In the genomic region with DNA sequence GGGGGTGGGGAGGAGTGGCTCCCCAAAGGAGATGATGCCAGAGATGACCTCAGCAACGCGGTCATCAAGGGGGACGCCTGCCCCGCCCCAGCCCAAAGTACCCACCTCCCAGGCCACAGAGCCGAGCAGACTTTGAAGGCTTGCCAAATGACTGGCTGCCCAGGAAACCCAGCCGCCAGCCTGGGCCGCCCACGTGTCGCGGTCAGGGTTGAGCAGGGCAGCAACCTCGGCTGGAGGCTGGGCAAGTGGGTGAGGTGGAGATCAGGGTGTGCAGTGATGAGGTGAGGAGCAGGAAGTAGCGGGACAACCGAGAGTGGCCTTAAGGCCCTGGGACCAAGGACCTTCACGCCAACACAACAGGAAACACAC, we compare ENCODE assay signal across 9 mouse cellular contexts. TPM values are rescaled to one million over a fixed set of nuclear protein-coding genes. Genes with fewer than 3 reads are reported as not detected.
DNase-seq lines count a peak whose midpoint lies in the region; ATAC-seq and TF ChIP-seq lines count a peak whose summit lies in the region.
"Had no signal": no experiment of that assay in that cellular context is flagged by ENCODE, and none has a peak within 500 bp of the region (broad histone marks: within the 10 kb centered on the region; RNA-seq: fewer than 3 reads in every experiment).

No protein-coding gene starts in this region.

- WGBS in liver, adult 2 months: 13% methylated on average over 14 of the region's 14 CpGs
- 76% methylated on average over 14 of the region's 14 CpGs for WGBS in liver, embryonic 11.5 days
- 38% methylated on average over 14 of the region's 14 CpGs for WGBS in lung, postnatal 0 days
- 14% methylated on average over 14 of the region's 14 CpGs for WGBS in small intestine, adult 2 months

- H3K27me3 ChIP-seq in liver, adult 2 months (ENCODE audit: control insufficient read depth, insufficient read depth, low read length): no peaks in the 10 kb centered on the region
- no peaks in the 10 kb centered on the region for H3K27me3 ChIP-seq in liver, embryonic 11.5 days (replicated peaks; ENCODE audit: control insufficient read depth, insufficient read depth, low read length)
- H3K27me3 ChIP-seq in lung, postnatal 0 days (replicated peaks; ENCODE audit: insufficient read depth, low read length): no peaks in the 10 kb centered on the region
- H3K27me3 ChIP-seq in small intestine, adult 2 months (ENCODE audit: control insufficient read depth, insufficient read depth, low read length): no peaks in the 10 kb centered on the region
- H3K27me3 ChIP-seq: liver, embryonic 13.5 days had no signal

- no peak overlapping the region for H3K4me2 ChIP-seq in liver, embryonic 11.5 days
- no peak overlapping the region for H3K4me2 ChIP-seq in lung, postnatal 0 days (replicated peaks; ENCODE audit: low read depth, low read length)
- H3K4me2 ChIP-seq: liver, embryonic 13.5 days had no signal

- H3K4me3 ChIP-seq in liver, adult 2 months (ENCODE audit: insufficient read depth, low read depth, low read length): no peak overlapping the region
- H3K4me3 ChIP-seq in liver, embryonic 11.5 days (ENCODE audit: low read depth, low read length): no peak overlapping the region
- H3K4me3 ChIP-seq in lung, postnatal 0 days (ENCODE audit: low read depth, low read length): no peak overlapping the region
- H3K4me3 ChIP-seq in small intestine, adult 2 months (ENCODE audit: low read depth, low read length): no peak overlapping the region
- H3K4me3 ChIP-seq: liver, embryonic 13.5 days had no signal

- no peak for TF ChIP-seq POLR2A in liver, adult 2 months (IDR thresholded peaks at IDR 0.05; ENCODE audit: extremely low read depth, insufficient read depth, low read length)
- TF ChIP-seq POLR2A in small intestine, adult 2 months (IDR thresholded peaks at IDR 0.05; ENCODE audit: low read depth, low read length): no peak

- H3K79me2 ChIP-seq in liver, adult 2 months (ENCODE audit: control insufficient read depth, insufficient read depth, low read length): peaks cover 19% of the 10 kb centered on the region

- DNase-seq in liver, adult 2 months (ENCODE audit: extremely low read depth, low read depth, low spot score): peak; percentile 87
- no peak for DNase-seq in liver, embryonic 11.5 days (ENCODE audit: low spot score)
- peak; percentile 90 for DNase-seq in adrenal gland, adult 8-10 months
- peak; percentile 66 for DNase-seq in gastrocnemius, postnatal 14 days
- DNase-seq in kidney, adult 11 months: peak; percentile 88
- peak; percentile 74 for DNase-seq in lung, postnatal 0 days (ENCODE audit: low spot score)
- DNase-seq in retina, postnatal 1 day: no peak
- DNase-seq: liver, embryonic 13.5 days had no signal

- H3K9me3 ChIP-seq in liver, embryonic 11.5 days (ENCODE audit: control insufficient read depth, low read length): no peaks in the 10 kb centered on the region
- H3K9me3 ChIP-seq in lung, postnatal 0 days (ENCODE audit: low read length): no peaks in the 10 kb centered on the region
- H3K9me3 ChIP-seq: liver, embryonic 13.5 days had no signal

- intact Hi-C loops in gastrocnemius, postnatal 14 days (cut with DNase I; ENCODE audit: low total_unique reads): no loop called here

- no peak for TF ChIP-seq CTCF in liver, adult 2 months (IDR thresholded peaks at IDR 0.05; ENCODE audit: low read depth, low read length)
- TF ChIP-seq CTCF in lung, postnatal 0 days (IDR thresholded peaks at IDR 0.05): no peak
- no peak for TF ChIP-seq CTCF in small intestine, adult 2 months (IDR thresholded peaks at IDR 0.05; ENCODE audit: extremely low read depth, insufficient read length, insufficient replicate concordance, low read depth, low read length)

- H3K9ac ChIP-seq in liver, adult 2 months (ENCODE audit: low read depth, low read length): no peak overlapping the region; the same call in 1 of the 2 replicates
- no peak overlapping the region for H3K9ac ChIP-seq in liver, embryonic 11.5 days (ENCODE audit: low read depth, low read length)
- H3K9ac ChIP-seq in lung, postnatal 0 days (replicated peaks; ENCODE audit: low read depth): no peak overlapping the region
- H3K9ac ChIP-seq: liver, embryonic 13.5 days had no signal

- TF ChIP-seq EP300 in lung, postnatal 0 days (IDR thresholded peaks at IDR 0.05): peak; percentile 55; the same call in 1 of the 2 replicates

- peaks cover 42% of the 10 kb centered on the region for H3K4me1 ChIP-seq in liver, adult 2 months (ENCODE audit: control insufficient read depth, insufficient read depth, low read length)
- peaks cover 14% of the 10 kb centered on the region for H3K4me1 ChIP-seq in liver, embryonic 11.5 days (replicated peaks; ENCODE audit: control insufficient read depth, insufficient read depth, low read length)
- H3K4me1 ChIP-seq in lung, postnatal 0 days (ENCODE audit: insufficient read depth, low read depth, low read length): peaks cover 12% of the 10 kb centered on the region
- peaks cover 52% of the 10 kb centered on the region for H3K4me1 ChIP-seq in small intestine, adult 2 months (ENCODE audit: control insufficient read depth, insufficient read depth, insufficient read length, low read length)

- H3K36me3 ChIP-seq in liver, adult 2 months (ENCODE audit: control insufficient read depth, insufficient read depth, low read length): no peaks in the 10 kb centered on the region
- H3K36me3 ChIP-seq in liver, embryonic 11.5 days (ENCODE audit: control insufficient read depth, insufficient read depth, low read length): peaks cover 4% of the 10 kb centered on the region; the same call in 1 of the 2 replicates
- H3K36me3 ChIP-seq in lung, postnatal 0 days (ENCODE audit: insufficient read depth, low read length): no peaks in the 10 kb centered on the region
- no peaks in the 10 kb centered on the region for H3K36me3 ChIP-seq in small intestine, adult 2 months (ENCODE audit: control insufficient read depth, insufficient read depth, low read length)

- H3K27ac ChIP-seq in liver, adult 2 months (replicated peaks; ENCODE audit: insufficient read depth, low read depth, low read length): peak overlapping the region; percentile 65
- H3K27ac ChIP-seq in liver, embryonic 11.5 days (ENCODE audit: low read depth, low read length): no peak overlapping the region
- peak overlapping the region; percentile 35; the same call in 1 of the 2 replicates for H3K27ac ChIP-seq in lung, postnatal 0 days (ENCODE audit: low read length)
- peak overlapping the region; percentile 81 for H3K27ac ChIP-seq in small intestine, adult 2 months (ENCODE audit: insufficient read depth, low read depth, low read length)
- H3K27ac ChIP-seq: liver, embryonic 13.5 days had no signal

- no peak for ATAC-seq in liver, embryonic 11.5 days (replicated peaks; ENCODE audit: low FRiP score)
- peak; percentile 71 for ATAC-seq in lung, postnatal 0 days

RNA-seq across cellular contexts. Expression of a gene that starts 19.1 kb away (rescaled TPM):
- total RNA-seq in liver, adult 2 months (2014; rRNA removed): 6.5 and 14.8 TPM in 2 replicates
- polyA plus RNA-seq in liver, adult 2 months (2012; rRNA removed): 14.9 and 15.3 TPM in 2 replicates
- 46.7 and 51.8 TPM in 2 replicates for polyA plus RNA-seq in liver, embryonic 11.5 days (2014; fragmentation: Nextera tagmentation; extraction: Ambion mirVana)
- 10 to 100 TPM; 46.0 to 93.0 (median 63.1) TPM for total RNA-seq in adrenal gland, adult 8-10 months (2022)
- 10 to 100 TPM in 1 of 2 experiments, 1 to 10 TPM in 1; 9.5 to 10.7 TPM for total RNA-seq in gastrocnemius, postnatal 14 days (2021)
- 31.9 and 36.1 TPM in 2 replicates for polyA plus RNA-seq in lung, postnatal 0 days (2015; fragmentation: Nextera tagmentation; extraction: Ambion mirVana)
- 25.0 and 40.4 TPM in 2 replicates for polyA plus RNA-seq in small intestine, adult 2 months (2012; rRNA removed)

Comparison
In these comparisons a context has a peak if more than half of its experiments do, and no peak if none do; other contexts are left out.
1. DNase-seq: peak in liver, adult 2 months (single experiment), adrenal gland, adult 8-10 months (single experiment), gastrocnemius, postnatal 14 days (single experiment), kidney, adult 11 months (single experiment) and lung, postnatal 0 days (single experiment); none in liver, embryonic 11.5 days (single experiment) and retina, postnatal 1 day (single experiment).